Mouse (Mus musculus): ENCODE data around the gene Zdhhc9. TPM values are rescaled to one million over a fixed set of nuclear protein-coding genes. Genes with fewer than 3 reads are reported as not detected.

Zdhhc9 gene
- total RNA-seq, 2 experiments from 2014 or later: 4.3 to 14.6 TPM

GRCm38 (mm10) chrX:48138011-48138410 lies 70.7 kb downstream of the Zdhhc9 start:
- no peak for ATAC-seq (replicated peaks; ENCODE audit: low FRiP score, poor library complexity, severe bottlenecking)

- ATAC-seq (replicated peaks; ENCODE audit: low FRiP score, poor library complexity, severe bottlenecking): no peak
Measured at GRCm38 (mm10) chrX:48136935-48137334, 71.7 kb downstream of the Zdhhc9 start.

DNA sequence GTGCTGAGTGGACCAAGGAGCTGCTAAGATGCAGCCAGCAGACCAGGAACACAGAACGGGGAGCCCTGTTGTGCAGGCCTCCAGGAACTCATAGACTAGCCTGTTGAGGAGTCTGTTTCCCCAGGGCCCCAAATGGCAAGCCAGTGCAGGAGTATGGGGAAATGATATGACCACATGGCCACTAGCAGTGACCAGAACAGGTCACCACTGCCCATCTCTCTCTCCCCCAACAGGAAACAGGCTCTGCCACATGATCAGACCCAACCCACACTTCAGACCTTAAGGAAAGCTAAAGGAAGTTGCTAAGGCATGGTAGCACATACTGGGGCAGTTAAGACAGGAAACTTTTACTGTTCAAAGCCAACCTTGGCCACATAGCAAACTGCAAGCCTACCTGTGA lies 79.5 kb downstream of the Zdhhc9 start:
- ATAC-seq (replicated peaks; ENCODE audit: low FRiP score, poor library complexity, severe bottlenecking): no peak

- ATAC-seq (replicated peaks; ENCODE audit: low FRiP score, poor library complexity, severe bottlenecking): no peak
Measured at GRCm38 (mm10) chrX:48127502-48128218, 81.0 kb downstream of the Zdhhc9 start.

GRCm38 (mm10) chrX:48126903-48127476 lies 81.7 kb downstream of the Zdhhc9 start:
- ATAC-seq (replicated peaks; ENCODE audit: low FRiP score, poor library complexity, severe bottlenecking): no peak

- peak; percentile 81 for ATAC-seq (replicated peaks; ENCODE audit: low FRiP score, poor library complexity, severe bottlenecking)
Measured at GRCm38 (mm10) chrX:48124132-48125071, 84.3 kb downstream of the Zdhhc9 start.

Other genes with a start within 250 kb of the Zdhhc9 start
- gene Apln, start 174.0 kb downstream of the Zdhhc9 start, total RNA-seq (2015; ENCODE audit: low replicate concordance): not detected in 2 replicates
- gene Apln, start 174.0 kb downstream of the Zdhhc9 start, total RNA-seq (2017; ENCODE audit: low replicate concordance): 0.28 TPM in 1 of 2 replicates, not detected in the other
- not detected in 2 replicates for gene Xpnpep2, start 100.2 kb downstream of the Zdhhc9 start, total RNA-seq (2015; ENCODE audit: low replicate concordance)
- 0.56 TPM in 1 of 2 replicates, not detected in the other for gene Xpnpep2, start 100.2 kb downstream of the Zdhhc9 start, total RNA-seq (2017; ENCODE audit: low replicate concordance)
- 17.1 and 25.9 TPM in 2 replicates for gene Sash3, start 62.4 kb downstream of the Zdhhc9 start, total RNA-seq (2015; ENCODE audit: low replicate concordance)
- 17.3 and 25.7 TPM in 2 replicates for gene Sash3, start 62.4 kb downstream of the Zdhhc9 start, total RNA-seq (2017; ENCODE audit: low replicate concordance)
- gene Utp14a, start 48.0 kb upstream of the Zdhhc9 start, total RNA-seq (2015; ENCODE audit: low replicate concordance): 7.9 and 9.0 TPM in 2 replicates
- gene Utp14a, start 48.0 kb upstream of the Zdhhc9 start, total RNA-seq (2017; ENCODE audit: low replicate concordance): 8.8 and 14.2 TPM in 2 replicates
- 4.6 and 8.6 TPM in 2 replicates for gene Bcorl1, start 132.5 kb upstream of the Zdhhc9 start, total RNA-seq (2015; ENCODE audit: low replicate concordance)
- gene Bcorl1, start 132.5 kb upstream of the Zdhhc9 start, total RNA-seq (2017; ENCODE audit: low replicate concordance): 23.8 and 31.1 TPM in 2 replicates